Mouse (Mus musculus): ENCODE data around the gene Igsf9b. TPM values are rescaled to one million over a fixed set of nuclear protein-coding genes. Genes with fewer than 3 reads are reported as not detected.

Igsf9b gene
- polyA plus RNA-seq, 1 experiment from 2014 or later = 3.3 TPM

GRCm38 (mm10) chr9:27272858-27273257 lies 26.1 kb upstream of the Igsf9b start:
- Histone ChIP-seq H3K4me1 (replicated peaks) (no peaks in the 10 kb centered on the region), H3K4me3 (no peak overlapping the region), H3K9me3 (replicated peaks) (no peaks in the 10 kb centered on the region), H3K4me2 (no peak overlapping the region), H3K9ac (no peak overlapping the region), H3K27me3 (replicated peaks) (no peaks in the 10 kb centered on the region; the same call in 1 of the 2 replicates), H3K36me3 (no peaks in the 10 kb centered on the region), H3K27ac (ENCODE audit: poor library complexity, severe bottlenecking) (no peak overlapping the region)
- 75% methylated on average over 1 of the region's 1 CpGs for WGBS
- ATAC-seq (ENCODE audit: insufficient number of reproducible peaks, low FRiP score) = no peak

GRCm38 (mm10) chr9:27276282-27276839 lies 22.6 kb upstream of the Igsf9b start:
- Histone ChIP-seq H3K4me1 (replicated peaks) (no peaks in the 10 kb centered on the region), H3K27ac (ENCODE audit: poor library complexity, severe bottlenecking) (no peak overlapping the region), H3K4me2 (no peak overlapping the region), H3K9ac (no peak overlapping the region), H3K4me3 (no peak overlapping the region), H3K9me3 (replicated peaks) (no peaks in the 10 kb centered on the region), H3K36me3 (no peaks in the 10 kb centered on the region), H3K27me3 (replicated peaks) (no peaks in the 10 kb centered on the region; the same call in 1 of the 2 replicates)
- 66% methylated on average over 8 of the region's 8 CpGs for WGBS
- ATAC-seq (ENCODE audit: insufficient number of reproducible peaks, low FRiP score) = no peak

- H3K4me3 ChIP-seq = no peak overlapping the region
- no peaks in the 10 kb centered on the region for H3K4me1 ChIP-seq (replicated peaks)
- H3K36me3 ChIP-seq = no peaks in the 10 kb centered on the region
- no peak overlapping the region for H3K27ac ChIP-seq (ENCODE audit: poor library complexity, severe bottlenecking)
- H3K9me3 ChIP-seq (replicated peaks) = no peaks in the 10 kb centered on the region
- no peak for ATAC-seq (ENCODE audit: insufficient number of reproducible peaks, low FRiP score)
- H3K27me3 ChIP-seq (replicated peaks) = no peaks in the 10 kb centered on the region; the same call in 1 of the 2 replicates
- H3K9ac ChIP-seq = no peak overlapping the region
- 59% methylated on average over 5 of the region's 5 CpGs for WGBS
- H3K4me2 ChIP-seq = no peak overlapping the region
Measured at GRCm38 (mm10) chr9:27277401-27278087, 21.5 kb upstream of the Igsf9b start.

GRCm38 (mm10) chr9:27279041-27279440 lies 20.0 kb upstream of the Igsf9b start:
- H3K9ac ChIP-seq = no peak overlapping the region
- H3K27me3 ChIP-seq (replicated peaks) = no peaks in the 10 kb centered on the region; the same call in 1 of the 2 replicates
- no peak overlapping the region for H3K27ac ChIP-seq (ENCODE audit: poor library complexity, severe bottlenecking)
- H3K36me3 ChIP-seq = no peaks in the 10 kb centered on the region
- no peak overlapping the region for H3K4me3 ChIP-seq
- H3K4me2 ChIP-seq = no peak overlapping the region
- 63% methylated on average over 1 of the region's 1 CpGs for WGBS
- H3K4me1 ChIP-seq (replicated peaks) = no peaks in the 10 kb centered on the region
- H3K9me3 ChIP-seq (replicated peaks) = no peaks in the 10 kb centered on the region
- no peak for ATAC-seq (ENCODE audit: insufficient number of reproducible peaks, low FRiP score)

- H3K4me1 ChIP-seq (replicated peaks) = no peaks in the 10 kb centered on the region
- no peak overlapping the region for H3K4me3 ChIP-seq
- no peak overlapping the region for H3K4me2 ChIP-seq
- ATAC-seq (ENCODE audit: insufficient number of reproducible peaks, low FRiP score) = no peak
- WGBS = 67% methylated on average over 4 of the region's 4 CpGs
- no peaks in the 10 kb centered on the region for H3K36me3 ChIP-seq
- no peaks in the 10 kb centered on the region for H3K9me3 ChIP-seq (replicated peaks)
- no peak overlapping the region for H3K27ac ChIP-seq (ENCODE audit: poor library complexity, severe bottlenecking)
- H3K27me3 ChIP-seq (replicated peaks) = no peaks in the 10 kb centered on the region; the same call in 1 of the 2 replicates
- no peak overlapping the region for H3K9ac ChIP-seq
Measured at GRCm38 (mm10) chr9:27280976-27281375, 18.0 kb upstream of the Igsf9b start.

GRCm38 (mm10) chr9:27285719-27286249 lies 13.2 kb upstream of the Igsf9b start:
- ATAC-seq (ENCODE audit: insufficient number of reproducible peaks, low FRiP score) = no peak
- Histone ChIP-seq H3K27me3 (replicated peaks) (no peaks in the 10 kb centered on the region; the same call in 1 of the 2 replicates), H3K27ac (ENCODE audit: poor library complexity, severe bottlenecking) (no peak overlapping the region), H3K9ac (no peak overlapping the region), H3K36me3 (no peaks in the 10 kb centered on the region), H3K4me2 (no peak overlapping the region), H3K9me3 (replicated peaks) (no peaks in the 10 kb centered on the region), H3K4me3 (no peak overlapping the region), H3K4me1 (replicated peaks) (peaks cover 30% of the 10 kb centered on the region)
- 62% methylated on average over 3 of the region's 3 CpGs for WGBS

GRCm38 (mm10) chr9:27286296-27286695 lies 12.7 kb upstream of the Igsf9b start:
- Histone ChIP-seq H3K9ac (no peak overlapping the region), H3K4me1 (replicated peaks) (peaks cover 30% of the 10 kb centered on the region), H3K27me3 (replicated peaks) (no peaks in the 10 kb centered on the region; the same call in 1 of the 2 replicates), H3K4me3 (no peak overlapping the region), H3K27ac (ENCODE audit: poor library complexity, severe bottlenecking) (no peak overlapping the region), H3K9me3 (replicated peaks) (no peaks in the 10 kb centered on the region), H3K4me2 (no peak overlapping the region), H3K36me3 (no peaks in the 10 kb centered on the region)
- no peak for ATAC-seq (ENCODE audit: insufficient number of reproducible peaks, low FRiP score)
- WGBS = 70% methylated on average over 4 of the region's 4 CpGs

- peaks cover 30% of the 10 kb centered on the region for H3K4me1 ChIP-seq (replicated peaks)
- H3K4me2 ChIP-seq = no peak overlapping the region
- peaks cover 5% of the 10 kb centered on the region; the same call in 1 of the 2 replicates for H3K27me3 ChIP-seq (replicated peaks)
- H3K9ac ChIP-seq = no peak overlapping the region
- no peaks in the 10 kb centered on the region for H3K36me3 ChIP-seq
- ATAC-seq (ENCODE audit: insufficient number of reproducible peaks, low FRiP score) = no peak
- WGBS = 85% methylated on average over 4 of the region's 4 CpGs
- no peaks in the 10 kb centered on the region for H3K9me3 ChIP-seq (replicated peaks)
- H3K27ac ChIP-seq (ENCODE audit: poor library complexity, severe bottlenecking) = no peak overlapping the region
- H3K4me3 ChIP-seq = no peak overlapping the region
Measured at GRCm38 (mm10) chr9:27286859-27287258, 12.1 kb upstream of the Igsf9b start.

GRCm38 (mm10) chr9:27287419-27287818 lies 11.6 kb upstream of the Igsf9b start:
- H3K4me3 ChIP-seq = no peak overlapping the region
- no peak overlapping the region for H3K9ac ChIP-seq
- H3K27me3 ChIP-seq (replicated peaks) = peaks cover 9% of the 10 kb centered on the region; the same call in 1 of the 2 replicates
- ATAC-seq (ENCODE audit: insufficient number of reproducible peaks, low FRiP score) = no peak
- H3K36me3 ChIP-seq = no peaks in the 10 kb centered on the region
- no peaks in the 10 kb centered on the region for H3K9me3 ChIP-seq (replicated peaks)
- H3K4me1 ChIP-seq (replicated peaks) = peaks cover 30% of the 10 kb centered on the region
- H3K4me2 ChIP-seq = no peak overlapping the region
- H3K27ac ChIP-seq (ENCODE audit: poor library complexity, severe bottlenecking) = no peak overlapping the region
- 36% methylated on average over 5 of the region's 5 CpGs for WGBS

- no peak for ATAC-seq (ENCODE audit: insufficient number of reproducible peaks, low FRiP score)
- Histone ChIP-seq H3K27me3 (replicated peaks) (peaks cover 15% of the 10 kb centered on the region; the same call in 1 of the 2 replicates), H3K4me2 (no peak overlapping the region), H3K27ac (ENCODE audit: poor library complexity, severe bottlenecking) (peak overlapping the region; percentile 58), H3K36me3 (no peaks in the 10 kb centered on the region), H3K9me3 (replicated peaks) (no peaks in the 10 kb centered on the region), H3K4me1 (replicated peaks) (peaks cover 30% of the 10 kb centered on the region), H3K9ac (no peak overlapping the region), H3K4me3 (no peak overlapping the region)
- 17% methylated on average over 7 of the region's 7 CpGs for WGBS
Measured at GRCm38 (mm10) chr9:27288442-27288841, 10.6 kb upstream of the Igsf9b start.

GRCm38 (mm10) chr9:27289543-27290308 lies 9.3 kb upstream of the Igsf9b start:
- H3K27ac ChIP-seq (ENCODE audit: poor library complexity, severe bottlenecking) = peak overlapping the region; percentile 58
- WGBS = 25% methylated on average over 6 of the region's 7 CpGs
- no peaks in the 10 kb centered on the region for H3K36me3 ChIP-seq
- ATAC-seq (ENCODE audit: insufficient number of reproducible peaks, low FRiP score) = 0 out of 2 replicates have a peak, but pooled peaks have one; percentile 25
- peak overlapping the region; percentile 33; the same call in 1 of the 2 replicates for H3K9ac ChIP-seq
- peak overlapping the region; percentile 45 for H3K4me2 ChIP-seq
- no peak overlapping the region for H3K4me3 ChIP-seq
- H3K4me1 ChIP-seq (replicated peaks) = peaks cover 30% of the 10 kb centered on the region
- H3K27me3 ChIP-seq (replicated peaks) = peaks cover 21% of the 10 kb centered on the region; the same call in 1 of the 2 replicates
- H3K9me3 ChIP-seq (replicated peaks) = no peaks in the 10 kb centered on the region
